Mouse (Mus musculus) R1 (cell line): Measurements from ENCODE around the gene Nudt9.

Source experiments
- DNase-seq: peaks from one replicate; pipeline ENCODE4 v3.0.0-alpha.2; 2018; ENCODE audit warnings: low read depth, low spot score

Nudt9 gene

GRCm38 (mm10) chr5:104035824-104036223 lies 10.3 kb upstream of the Nudt9 start:
- DNase-seq: no peak

DNA sequence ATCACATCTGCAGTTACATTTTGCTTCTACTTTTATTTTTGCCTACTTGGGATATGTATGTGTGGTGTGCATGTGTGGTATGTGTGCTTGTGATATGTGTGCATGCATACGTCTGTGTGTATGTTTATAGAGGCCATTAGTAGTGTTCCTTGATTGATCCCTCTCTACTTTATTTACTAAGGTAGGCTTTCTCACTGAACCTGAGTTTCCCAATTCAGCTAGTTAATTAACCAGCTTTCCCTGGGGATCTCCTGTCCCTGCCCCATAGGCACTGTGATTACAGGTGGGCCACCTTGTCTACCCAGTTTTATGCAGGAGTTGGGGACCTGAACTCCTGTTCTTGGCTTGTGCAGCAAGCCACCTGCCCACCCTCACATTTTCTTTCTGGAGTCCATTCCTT lies 9.4 kb upstream of the Nudt9 start:
- no peak for DNase-seq

- peak; percentile 71 for DNase-seq
Measured at GRCm38 (mm10) chr5:104039154-104039932, 6.8 kb upstream of the Nudt9 start.

DNA sequence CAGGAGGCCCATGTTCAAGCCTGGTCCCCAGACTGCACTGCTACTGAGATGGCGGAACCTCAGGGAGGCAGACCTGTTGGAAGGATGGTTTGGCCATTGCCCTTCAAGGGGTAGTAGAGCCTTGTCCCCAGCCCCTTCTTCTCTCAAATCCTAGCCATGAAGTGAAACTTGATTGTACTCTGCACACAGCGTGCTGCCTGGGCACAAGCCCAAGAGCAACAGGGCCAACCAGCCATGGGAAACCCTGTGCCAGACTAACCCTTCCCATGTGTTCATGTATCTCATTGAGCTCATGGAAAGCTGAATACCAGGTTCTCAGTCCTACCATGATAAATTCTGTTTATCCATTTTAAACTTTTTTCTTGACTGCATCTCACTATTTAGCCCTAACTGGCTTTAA lies 3.2 kb upstream of the Nudt9 start:
- DNase-seq: no peak

GRCm38 (mm10) chr5:104043704-104044103 lies 2.4 kb upstream of the Nudt9 start:
- no peak for DNase-seq

DNA sequence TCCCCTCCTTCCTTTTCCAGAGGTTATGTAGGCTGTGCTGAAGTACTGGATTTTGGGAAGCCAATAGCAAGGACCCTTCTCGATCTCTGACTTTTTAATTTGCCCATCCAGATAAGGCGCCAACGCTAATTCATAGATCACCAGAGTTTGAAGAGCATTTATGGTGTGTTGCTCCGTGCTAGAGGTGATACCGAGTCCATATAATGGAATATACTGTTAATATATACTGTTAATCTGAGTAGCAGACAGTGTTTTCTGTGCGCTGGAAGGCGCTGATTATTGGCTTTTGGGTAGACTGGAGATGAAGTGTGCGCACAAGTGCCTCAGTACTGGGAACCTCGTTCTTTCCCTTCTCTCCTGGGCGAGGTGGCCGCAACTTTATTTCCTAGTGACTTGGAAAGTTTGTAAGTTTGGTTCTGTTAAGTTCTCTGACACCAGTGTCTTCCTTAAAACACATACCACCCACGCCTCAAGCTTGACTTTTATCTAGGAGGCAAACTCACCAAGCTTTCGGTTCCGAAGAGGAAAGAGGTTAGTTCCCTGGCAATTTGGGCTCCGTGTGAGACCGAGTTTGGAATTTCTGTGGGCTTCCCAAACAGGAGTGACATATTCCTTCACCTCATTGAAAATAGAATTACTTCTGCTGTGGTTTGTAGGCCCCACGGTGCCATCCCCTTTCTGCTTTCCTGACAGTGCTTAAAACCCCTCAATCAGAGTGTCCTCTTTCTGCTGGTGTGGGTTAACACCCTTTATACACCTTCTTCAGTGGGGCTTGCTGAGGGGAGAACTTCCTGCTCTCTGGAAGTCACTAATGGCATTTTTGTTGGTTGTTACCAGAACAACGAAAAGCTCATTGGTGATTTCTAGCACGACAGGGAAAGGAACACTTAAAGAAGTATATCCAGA lies 1.3 kb downstream of the Nudt9 start:
- DNase-seq: no peak

- DNase-seq: peak; percentile 26
Measured at GRCm38 (mm10) chr5:104048139-104048538, 2.0 kb downstream of the Nudt9 start.

GRCm38 (mm10) chr5:104052956-104053355 lies 6.8 kb downstream of the Nudt9 start:
- DNase-seq: peak; percentile 87

DNA sequence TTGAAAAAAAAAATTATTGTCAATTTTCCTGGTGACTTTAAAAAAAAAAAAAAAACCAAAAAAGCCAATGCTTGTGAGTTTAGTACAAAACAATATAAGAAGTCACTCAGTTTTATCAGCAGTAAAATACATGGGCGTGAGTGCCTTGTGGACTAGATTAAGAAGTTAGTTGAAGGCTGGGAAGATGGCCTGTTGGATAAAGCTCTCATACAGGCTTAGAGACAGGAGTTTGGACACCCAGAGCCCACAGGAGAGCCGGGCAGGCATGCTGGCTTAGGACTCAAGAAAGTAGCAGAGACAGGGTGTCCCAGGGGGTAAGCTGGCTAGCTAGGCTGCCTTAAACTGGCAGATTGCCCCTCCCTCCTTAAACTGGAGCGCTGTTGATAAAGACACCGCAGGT lies 8.8 kb downstream of the Nudt9 start:
- no peak for DNase-seq

DNA sequence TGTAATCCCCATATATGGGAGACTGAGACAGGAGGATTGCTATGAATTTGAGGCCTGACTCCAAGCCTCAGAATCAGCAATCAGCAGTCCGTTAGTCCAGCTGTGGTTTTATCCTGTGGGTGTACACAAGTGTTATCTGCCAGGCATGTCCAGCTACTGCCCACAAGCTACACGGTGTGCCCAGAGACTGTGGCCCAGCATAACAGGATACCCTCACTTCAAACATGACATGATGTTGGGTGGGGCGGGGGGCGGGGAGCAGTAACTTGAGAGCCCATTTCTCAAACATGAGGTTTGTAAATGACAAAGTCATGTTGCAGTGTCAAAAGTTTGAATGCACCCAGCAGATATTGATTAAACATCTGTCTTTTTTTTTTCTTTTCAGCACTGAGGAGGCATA lies 9.7 kb downstream of the Nudt9 start:
- DNase-seq: no peak

DNA sequence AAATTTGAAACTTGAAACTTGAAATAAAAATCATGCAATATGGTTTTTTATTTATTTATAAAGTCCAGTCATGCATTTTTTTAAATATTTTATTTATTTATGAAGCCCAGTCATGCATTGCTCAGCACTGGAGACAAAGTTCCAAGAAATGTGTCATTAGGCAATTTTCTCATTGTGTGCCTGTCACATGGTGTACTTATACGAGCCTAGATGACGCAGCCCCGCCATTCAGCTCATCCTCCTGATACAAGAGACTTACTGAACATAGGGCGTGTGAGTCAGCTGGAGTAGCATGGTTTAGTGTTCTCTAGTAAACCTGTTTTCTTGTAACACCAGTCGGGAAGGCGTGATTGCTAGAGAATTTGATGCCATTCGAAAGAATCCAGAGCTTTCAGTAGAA lies 10.2 kb downstream of the Nudt9 start:
- DNase-seq: no peak

GRCm38 (mm10) chr5:104058021-104058420 lies 11.9 kb downstream of the Nudt9 start:
- DNase-seq: peak; percentile 44

DNA sequence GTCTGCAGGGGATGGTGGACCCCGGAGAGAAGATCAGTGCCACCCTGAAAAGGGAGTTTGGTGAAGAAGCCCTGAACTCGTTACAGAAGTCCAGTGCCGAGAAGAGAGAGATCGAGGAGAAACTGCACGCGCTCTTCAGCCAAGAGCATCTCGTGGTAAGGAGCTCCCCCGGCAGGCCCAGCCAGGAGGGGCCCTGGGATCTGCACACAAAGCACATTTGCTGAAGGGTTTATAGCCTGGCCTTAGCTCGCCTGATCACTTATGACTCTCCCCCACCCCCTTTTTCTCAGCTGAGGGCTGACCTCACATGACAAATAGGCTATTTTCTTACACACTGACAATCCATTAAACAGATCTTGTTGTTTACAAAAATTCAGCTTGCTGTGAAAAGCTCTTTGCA lies 13.5 kb downstream of the Nudt9 start:
- DNase-seq: no peak

- DNase-seq: no peak
Measured at GRCm38 (mm10) chr5:104060429-104060828, 14.3 kb downstream of the Nudt9 start.

DNA sequence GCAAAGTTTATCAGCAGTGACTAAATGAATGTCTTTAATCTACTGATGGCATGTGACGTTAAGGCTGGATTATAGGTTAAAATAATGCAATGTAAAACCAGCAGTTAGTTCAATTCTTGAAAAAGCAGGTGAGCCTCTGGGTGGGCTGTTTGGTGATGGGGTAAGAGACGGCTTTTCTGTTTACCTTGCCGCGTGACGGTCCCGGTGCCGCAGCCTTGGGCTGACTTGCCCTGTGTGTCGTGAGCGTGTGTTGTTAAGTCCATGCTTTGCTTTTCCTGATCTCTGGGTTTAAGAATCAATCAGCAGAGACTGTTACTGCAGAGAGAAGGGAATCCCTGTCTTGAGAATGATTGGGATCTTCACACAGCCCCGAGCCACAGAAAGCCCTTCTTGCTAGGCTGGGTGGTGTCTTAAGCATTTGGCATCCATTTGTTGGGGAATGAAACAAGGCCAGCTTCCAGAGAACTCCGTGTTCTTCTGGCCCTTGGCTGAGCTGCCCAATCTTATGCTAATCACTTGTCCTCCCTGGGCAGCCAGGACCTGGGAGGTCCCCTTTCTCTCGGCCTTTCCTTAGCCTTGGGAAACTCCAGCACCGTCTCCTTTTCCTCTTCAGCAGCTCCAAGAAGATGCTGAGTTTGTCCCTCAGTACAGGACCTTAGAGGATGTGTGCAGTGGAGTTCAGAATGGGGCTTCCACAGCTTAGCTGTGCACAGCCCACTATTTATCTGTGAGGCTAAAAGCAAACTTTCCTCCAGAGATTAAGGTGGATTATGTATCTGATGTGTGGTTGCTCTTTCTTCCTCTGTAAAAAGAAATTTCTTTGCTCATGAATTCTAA lies 16.0 kb downstream of the Nudt9 start:
- DNase-seq: peak; percentile 44

DNA sequence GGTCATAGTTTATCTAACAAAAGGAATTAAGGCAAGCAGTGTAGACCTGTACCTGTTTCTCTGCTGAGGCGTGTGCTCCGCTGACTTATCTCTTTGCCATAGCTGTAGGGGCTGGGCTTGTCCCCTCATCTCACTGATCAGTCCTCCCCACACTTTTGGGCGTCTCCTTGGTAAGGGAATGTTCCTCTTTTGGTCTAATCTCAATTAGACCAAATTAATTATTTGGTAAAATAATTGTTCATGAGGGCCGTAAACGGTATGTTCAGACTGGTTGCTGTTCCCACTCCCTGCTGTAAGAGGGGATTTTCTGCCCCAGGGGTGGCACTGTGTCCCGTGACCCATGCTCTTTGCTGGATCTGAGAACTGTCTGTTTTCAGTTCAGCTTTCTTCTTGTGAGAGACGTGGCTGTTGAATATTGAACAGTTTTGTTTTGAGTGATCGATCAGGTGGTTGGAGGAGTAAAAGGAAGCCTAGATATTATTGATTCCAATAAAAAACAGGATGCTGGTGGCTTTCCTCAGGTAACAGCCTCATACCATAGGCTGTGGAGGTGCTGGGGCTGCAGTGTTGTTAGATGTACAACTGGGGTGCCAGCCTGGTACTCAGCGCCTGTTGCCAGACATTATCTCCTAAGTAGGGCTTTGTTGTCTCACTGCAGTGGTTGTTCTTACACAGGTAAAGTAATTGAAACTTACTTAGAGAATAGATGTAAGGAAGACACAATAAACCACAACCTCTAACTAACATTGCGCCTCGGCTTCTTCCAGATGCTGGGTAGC lies 16.9 kb downstream of the Nudt9 start:
- DNase-seq: no peak

DNA sequence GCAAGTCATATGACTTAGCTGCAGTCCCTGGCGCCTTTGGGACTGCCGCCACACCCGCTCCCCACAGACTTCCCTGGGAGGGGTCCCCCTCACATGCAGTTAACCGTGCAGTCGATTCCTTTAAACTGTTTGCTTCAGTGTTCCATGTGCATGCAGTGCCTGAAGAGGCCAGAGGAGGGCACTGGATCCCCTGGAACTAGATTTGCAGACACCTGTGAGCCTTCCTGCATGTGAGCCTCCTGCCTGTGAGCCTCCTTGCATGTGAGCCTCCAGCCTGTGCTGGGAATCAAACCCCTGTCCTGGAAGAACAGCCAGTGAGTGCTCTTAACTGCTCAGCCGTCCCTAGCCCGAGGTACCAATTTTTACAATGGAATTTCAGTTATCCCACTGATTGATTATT lies 22.6 kb downstream of the Nudt9 start:
- peak; percentile 64 for DNase-seq

GRCm38 (mm10) chr5:104071048-104071447 lies 24.9 kb downstream of the Nudt9 start:
- DNase-seq: no peak

DNA sequence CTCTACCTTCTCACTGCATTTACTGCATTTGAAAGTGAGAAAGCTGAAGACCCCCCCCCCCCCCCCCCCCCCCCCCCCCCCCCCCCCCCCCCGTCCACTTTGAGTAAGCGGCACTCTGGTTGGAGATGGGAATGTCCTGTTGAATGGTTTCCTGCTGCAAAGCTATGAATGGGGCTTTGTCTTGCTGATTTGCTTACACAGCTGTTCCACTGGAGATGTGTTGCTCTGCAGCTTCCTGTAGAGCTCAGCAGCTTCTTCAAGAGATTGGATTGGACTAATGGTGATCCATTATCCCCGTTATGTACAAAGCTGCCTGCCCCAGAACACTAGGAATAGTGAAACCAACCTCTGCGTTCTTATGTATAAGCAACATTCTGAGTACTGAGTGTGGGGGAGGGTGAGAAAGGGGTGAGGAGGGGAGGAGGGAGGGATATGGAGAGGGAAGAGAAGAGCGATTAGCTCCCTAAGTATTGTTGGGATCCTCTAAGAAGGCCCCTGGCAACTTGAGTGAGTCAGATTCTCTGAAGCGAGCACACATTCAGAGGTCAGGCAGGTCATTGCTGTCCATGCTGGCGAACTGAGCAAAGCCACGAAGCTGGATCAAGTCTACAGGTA lies 26.3 kb downstream of the Nudt9 start:
- peak; percentile 97 for DNase-seq

GRCm38 (mm10) chr5:104073602-104074001 lies 27.5 kb downstream of the Nudt9 start:
- DNase-seq: no peak

DNA sequence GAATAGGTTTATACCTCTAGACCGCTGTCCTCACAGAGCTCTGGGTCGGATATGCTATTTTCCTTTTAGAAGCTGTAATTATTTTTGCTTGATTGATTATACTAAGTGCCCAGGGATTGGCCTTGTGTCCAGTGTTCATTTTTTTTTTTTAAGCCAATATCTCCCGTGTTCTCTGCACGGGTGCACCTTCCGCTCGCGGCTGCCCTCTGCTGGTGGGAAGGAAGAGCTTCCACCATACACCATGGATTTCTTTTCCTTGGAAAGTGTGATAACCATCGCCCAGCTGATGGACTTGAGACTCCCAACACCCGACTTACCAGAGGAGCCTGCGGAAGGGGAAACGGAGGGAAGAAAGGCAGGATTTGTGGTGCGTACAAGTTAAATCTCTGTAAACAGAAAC lies 28.3 kb downstream of the Nudt9 start:
- peak; percentile 77 for DNase-seq
